Mouse (Mus musculus) embryo, embryonic 11.5 days (tissue): ENCODE data around the gene Carnmt1.
"Not testable (repeated sequence)": the region's sequence is repeated elsewhere in the genome, so short reads cannot be mapped to it uniquely, and the experiment has no call there.

Source experiments
- DNase-seq: peaks from one replicate; pipeline ENCODE4 v3.0.0-alpha.2; 2012; ENCODE audit warnings: low read depth, low spot score

Carnmt1 gene

DNA sequence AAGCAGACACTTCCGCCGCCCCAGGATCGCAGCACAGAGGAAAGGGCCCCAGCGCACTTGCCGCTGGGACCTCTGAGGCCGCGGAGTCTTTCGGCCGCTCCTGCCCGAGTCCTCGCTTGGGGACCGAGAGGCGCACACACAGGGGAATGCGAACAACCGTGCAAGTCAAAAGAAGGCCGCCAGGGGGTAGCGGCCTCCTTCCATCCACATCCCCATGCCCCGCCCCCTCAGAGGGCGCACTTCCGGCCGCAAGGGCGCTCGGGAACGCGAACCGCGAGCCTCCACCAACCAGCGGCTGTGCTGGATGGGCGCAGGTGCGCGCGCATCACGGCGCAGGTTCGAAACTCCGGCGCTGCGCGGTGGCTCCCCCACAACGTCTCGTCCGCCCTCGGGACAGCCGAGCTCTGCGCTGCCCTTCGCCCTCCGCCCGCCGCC, 42.3 kb downstream of the Carnmt1 start, which contains the start of gene D030056L22Rik:
D030056L22Rik (plus strand) TSS at position 328 of the 435 bp plus-strand sequence.
- peak; percentile 98 for DNase-seq

DNA sequence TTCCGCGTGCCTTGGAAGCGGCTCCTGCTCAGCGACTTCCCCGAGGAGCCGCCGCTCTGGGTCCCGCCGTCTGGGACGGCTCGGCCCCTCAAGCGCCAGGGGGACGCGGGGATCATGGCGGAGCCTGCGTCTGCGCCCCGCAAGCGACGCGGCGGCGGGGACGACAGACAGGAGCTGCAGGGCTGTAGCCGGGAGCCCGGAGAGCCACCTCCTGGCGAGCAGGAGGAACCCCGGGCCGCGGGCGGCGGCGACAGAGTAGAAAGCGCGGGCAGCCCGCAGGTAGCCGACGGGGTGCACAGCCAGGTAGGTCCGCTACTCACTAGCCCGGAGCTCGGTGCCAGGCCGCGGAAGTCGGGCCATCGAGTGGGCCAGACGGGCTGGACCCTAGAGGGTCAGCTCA, 42.8 kb downstream of the Carnmt1 start:
- DNase-seq: not testable (repeated sequence)

DNA sequence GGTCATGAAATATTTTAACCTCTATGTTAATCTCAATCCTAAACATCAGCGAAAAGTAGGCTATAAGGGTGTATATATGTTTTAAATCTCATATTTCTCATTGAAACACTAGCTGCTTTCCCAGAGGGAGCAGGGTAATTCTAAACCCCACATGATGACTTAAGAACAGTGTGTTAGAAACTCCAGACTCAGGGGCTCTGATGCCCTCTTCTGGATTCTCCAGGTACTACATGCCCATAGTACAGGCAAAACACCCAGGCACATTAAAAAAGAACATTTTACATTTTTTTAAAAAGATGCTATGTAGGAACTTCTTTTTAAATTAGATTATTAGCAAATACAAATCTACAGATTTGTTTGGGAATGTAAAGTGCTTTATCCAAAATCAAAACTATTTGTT, 45.8 kb downstream of the Carnmt1 start:
- peak; percentile 68 for DNase-seq

DNA sequence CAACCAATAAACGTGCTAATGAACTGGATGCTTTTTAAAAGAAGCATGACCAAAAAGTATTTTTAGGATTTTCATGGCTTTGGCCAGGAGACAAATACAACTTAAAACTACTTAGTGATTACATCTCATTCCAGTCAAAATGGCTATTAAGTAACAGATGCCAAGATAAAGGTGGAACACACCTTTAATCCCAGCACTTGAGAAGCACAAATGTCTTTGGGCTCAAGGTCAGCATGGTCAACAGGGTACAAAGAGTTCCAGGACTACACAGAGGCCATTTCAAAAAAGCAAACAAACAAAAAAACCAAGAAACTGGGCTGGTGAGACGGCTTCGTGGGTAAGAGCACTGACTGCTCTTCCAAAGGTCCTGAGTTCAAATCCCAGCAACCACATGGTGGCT, 49.8 kb downstream of the Carnmt1 start:
- no peak for DNase-seq

DNA sequence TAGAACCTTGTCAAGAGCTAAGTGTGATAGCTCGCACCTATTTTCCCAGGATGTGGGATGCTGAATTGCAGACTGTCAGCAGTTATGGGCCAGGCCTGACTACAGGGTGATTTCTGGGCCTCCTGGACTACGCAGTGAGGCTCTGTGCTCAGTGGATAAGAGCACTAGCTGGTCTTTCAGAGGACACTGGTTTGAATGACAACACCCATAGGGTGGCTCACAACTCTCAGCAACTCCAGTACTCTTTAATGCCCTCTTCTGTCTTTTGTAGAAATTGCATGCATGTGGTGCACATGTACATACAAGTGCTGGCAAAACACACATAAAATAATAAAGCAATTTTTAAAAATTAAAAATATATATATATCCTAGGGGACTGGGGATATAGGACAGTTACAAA, 54.6 kb downstream of the Carnmt1 start:
- no peak for DNase-seq

DNA sequence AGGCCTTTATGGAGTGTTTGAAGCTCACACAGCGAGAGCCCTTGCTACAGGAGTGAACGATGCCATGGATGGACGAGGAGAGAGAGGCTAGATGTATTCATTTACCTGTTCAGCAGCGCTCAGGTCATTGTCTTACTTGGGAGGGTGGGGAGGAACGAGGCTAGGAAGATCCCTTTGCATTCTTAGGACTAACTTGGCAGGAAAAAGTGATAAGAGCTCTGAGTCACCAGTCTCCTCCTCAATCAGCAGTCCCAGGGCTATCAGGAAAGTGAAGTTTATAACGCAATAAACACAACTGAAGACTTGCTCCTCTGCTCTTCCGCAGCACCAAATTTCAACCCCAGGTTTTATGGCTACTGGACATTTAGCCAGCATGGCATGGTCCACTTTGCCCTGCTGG, 59.7 kb downstream of the Carnmt1 start:
- DNase-seq: no peak

DNA sequence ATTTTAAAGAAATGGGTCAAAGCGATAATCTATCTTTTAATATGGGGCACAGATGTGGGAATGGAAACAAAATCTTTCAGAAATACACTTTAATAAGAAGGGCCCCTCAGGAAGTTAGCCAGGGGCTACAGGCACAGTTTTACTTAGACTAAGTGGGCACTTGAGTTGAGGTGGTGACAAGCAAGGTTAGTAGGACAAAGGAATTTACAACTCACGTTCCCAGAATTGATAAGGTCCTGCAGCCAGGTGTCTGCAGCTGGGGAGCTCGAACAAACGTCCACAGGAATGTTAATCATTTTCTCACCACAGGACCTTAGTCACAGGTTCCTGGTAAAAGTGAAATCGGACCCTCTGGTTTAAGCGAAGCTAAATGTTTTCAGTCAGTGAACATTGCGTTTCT, 60.5 kb downstream of the Carnmt1 start:
- DNase-seq: no peak

DNA sequence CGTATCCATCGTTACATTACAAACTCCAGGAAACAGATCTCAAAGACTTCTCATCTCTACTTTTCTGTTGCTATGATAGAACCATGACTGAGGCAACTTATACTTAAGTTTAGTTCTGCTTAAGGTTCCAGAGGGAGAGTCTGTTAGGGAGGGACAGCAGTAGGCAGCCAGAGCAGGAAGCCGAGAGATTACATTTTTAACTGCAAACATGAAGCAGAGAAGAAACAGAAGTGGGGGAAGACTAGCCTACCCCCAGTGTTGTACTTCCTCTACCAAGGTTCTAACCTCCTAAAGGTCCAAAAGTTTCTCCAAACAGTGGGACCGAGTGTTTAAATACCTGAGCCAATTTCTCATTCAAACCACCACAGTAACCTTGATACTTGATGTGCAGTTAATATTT, 65.3 kb downstream of the Carnmt1 start:
- DNase-seq: no peak

DNA sequence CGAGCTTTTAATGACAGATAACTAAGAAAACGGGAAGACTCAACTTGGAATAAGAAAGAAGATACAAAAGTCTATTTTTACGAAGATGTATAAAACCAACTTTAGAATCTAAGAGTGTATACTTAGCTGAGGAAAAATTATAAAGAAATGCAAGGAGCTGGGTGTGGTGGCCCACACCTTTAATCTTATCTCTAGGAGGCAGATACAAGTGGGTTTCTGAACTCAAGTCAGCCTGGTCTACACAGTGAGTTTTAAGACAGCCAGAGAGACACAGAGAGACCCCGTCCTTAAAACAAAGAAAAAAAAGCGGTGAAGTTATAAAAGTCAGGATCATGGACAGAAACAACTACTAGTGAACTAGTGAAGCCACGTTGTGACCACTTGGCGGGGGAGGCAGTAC, 68.6 kb downstream of the Carnmt1 start:
- no peak for DNase-seq

DNA sequence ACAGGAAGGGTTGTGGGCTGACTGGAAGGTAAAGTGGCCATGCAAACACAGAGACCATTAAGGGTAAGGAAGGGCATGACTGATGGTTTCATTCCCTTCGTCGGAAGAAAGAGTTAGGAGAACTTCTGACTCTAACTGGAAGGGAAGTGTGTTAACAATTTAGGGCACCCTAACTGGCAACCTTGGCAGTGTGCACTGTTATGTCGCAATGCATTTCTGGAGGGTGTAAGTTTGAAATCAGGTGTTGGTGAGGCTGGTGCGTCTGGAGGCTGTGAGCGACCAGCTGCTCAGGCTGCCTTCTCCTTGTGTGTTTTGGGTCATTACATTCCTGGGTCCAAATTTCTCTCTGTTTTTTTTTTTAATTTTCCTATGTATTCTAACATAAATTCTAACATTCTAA, 73.4 kb downstream of the Carnmt1 start:
- DNase-seq: no peak

DNA sequence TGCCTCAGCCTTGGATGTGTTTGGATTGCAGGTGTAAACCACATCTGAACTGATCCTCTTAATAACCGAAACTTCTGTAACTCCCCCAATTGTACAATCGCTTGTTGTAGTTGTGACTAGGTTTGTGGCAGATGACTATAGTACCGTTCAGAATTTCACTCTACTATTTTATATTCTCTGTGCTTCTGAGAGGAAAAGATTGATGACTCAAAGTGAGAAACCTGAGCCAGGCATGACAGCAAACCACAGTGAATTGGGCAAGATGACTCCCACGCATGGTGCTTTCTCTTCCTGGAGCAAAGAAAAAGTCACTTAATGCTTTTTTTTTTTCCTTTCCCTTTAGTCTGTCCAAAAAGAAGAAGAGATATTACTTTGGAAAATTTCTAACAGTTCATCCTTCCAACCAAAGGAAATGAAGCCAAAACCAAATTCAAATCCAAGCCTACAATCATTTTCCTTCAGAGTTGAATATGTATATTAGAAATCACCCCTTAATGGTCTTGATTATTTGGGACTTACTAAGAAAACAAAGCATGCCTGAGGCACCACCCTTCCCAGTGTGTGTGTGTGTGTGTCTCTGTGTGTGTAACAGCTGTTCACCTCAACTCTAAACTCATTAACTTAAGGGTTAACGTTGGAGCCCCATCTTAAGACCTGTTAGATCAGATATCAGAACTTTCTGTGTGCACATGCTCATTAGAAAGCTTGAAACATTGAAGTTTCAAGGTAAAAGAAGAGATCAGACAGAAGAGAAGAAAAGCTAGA, 76.2 kb downstream of the Carnmt1 start:
- DNase-seq: no peak

DNA sequence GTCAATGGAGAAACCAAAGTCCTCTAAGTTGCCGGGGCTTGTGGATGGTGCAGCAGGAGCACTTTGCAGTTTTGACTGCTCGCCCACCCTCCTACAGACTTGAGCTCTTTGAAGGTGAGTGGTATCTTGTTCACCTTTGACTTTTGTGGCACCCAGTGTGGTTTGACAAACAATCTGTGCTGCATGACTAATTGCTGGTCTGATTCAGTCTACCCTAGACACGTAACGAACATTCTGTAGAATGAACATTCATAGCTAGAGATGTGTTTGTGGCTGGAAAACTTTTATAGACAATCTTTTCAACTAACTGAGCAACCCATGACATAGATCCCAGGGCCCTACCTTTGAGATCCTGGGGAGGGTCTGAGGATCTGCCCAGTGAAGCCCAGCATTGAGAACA, 76.8 kb downstream of the Carnmt1 start:
- no peak for DNase-seq

DNA sequence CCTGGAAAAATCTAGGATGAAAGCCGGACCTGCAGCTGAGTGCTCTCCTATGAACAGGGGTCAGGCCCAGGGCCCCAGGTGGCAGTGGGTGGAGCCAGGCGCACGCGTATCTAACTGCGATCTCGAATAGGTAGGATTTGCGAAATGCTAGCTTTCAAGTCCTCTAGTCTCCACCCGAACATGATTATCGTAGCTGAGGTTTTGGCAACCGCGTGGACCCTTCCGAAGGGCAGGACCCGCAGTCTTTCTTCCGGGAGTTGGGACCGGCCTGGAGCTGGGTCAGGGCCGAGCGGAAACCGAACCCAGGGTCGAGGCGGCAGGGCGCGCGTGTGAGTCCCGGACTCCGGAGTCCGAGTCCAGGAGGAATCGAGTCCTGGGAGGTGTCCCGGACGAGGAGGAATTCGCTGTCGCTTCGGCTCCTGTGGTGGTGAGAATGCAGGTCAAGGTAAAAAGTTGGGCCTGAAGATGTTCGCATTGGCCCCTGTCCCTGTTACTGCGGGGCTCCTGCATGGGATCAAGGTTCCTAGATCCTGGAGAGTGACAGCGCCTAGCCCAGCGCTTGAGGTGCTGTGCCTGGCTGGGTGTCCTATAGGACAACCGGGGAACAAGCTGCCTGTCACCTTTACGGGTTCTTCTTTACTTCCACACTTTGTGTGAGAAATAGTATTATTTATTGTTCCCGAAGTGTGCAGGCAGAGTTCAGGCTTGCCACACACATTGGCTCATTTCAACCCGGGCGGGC, 79.2 kb downstream of the Carnmt1 start, which contains the start of gene Trpm6:
Trpm6 (plus strand) TSS at position 386 of the 742 bp plus-strand sequence.
- DNase-seq: no peak
